Mouse (Mus musculus): Measurements from ENCODE around the gene Gm3453.
A peak's percentile ranks its signal among the peaks of the same experiment; 100 is the strongest.
"Not testable (repeated sequence)": the region's sequence is repeated elsewhere in the genome, so short reads cannot be mapped to it uniquely, and the experiment has no call there.

Gene Gm3453

GRCm38 (mm10) chr14:5979037-5979436, at the start of gene Gm3453:
TSS of gene Gm3453 (minus strand) at chr14:5979137.
- not testable (repeated sequence) for DNase-seq (ENCODE audit: extremely low spot score)

- not testable (repeated sequence) for DNase-seq (ENCODE audit: extremely low spot score)
Measured at GRCm38 (mm10) chr14:5987136-5987535, 8.2 kb upstream of the Gm3453 start.

- not testable (repeated sequence) for DNase-seq (ENCODE audit: extremely low spot score)
Measured at GRCm38 (mm10) chr14:5962441-5962840, 16.5 kb downstream of the Gm3453 start.

- peak; percentile 28 for DNase-seq (ENCODE audit: extremely low spot score)
Measured at GRCm38 (mm10) chr14:5961635-5962034, 17.3 kb downstream of the Gm3453 start, which contains the start of gene Gm3248. TSS of gene Gm3248 (minus strand) at chr14:5961745.

- DNase-seq (ENCODE audit: extremely low spot score), result peak; percentile 52
Measured at GRCm38 (mm10) chr14:5961102-5961501, 17.8 kb downstream of the Gm3453 start.

- DNase-seq (ENCODE audit: extremely low spot score), result not testable (repeated sequence)
Measured at GRCm38 (mm10) chr14:5960479-5960878, 18.5 kb downstream of the Gm3453 start.

- not testable (repeated sequence) for DNase-seq (ENCODE audit: extremely low spot score)
Measured at GRCm38 (mm10) chr14:5923276-5923675, 55.7 kb downstream of the Gm3453 start.
